In the genomic region with DNA sequence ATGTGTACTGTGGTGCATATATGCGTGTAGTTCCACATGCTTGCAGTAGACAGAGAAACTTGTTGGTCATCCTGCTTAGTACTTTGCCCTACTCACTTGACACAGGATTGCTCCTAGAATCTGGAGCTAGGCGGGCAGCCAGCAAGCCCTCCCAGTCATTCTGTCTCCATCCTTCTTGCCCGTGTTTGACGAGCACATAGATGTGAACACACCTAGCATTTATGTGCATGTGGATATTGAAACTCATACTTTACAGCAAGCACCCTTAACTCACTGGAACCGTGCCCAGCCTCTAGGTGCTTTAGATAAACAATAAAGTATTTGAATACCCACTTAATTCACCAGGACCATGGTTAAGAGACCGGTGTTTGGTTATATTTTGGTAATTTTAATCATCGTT, we compare ENCODE assay signal across 24 mouse cellular contexts.
DNase-seq lines count a peak whose midpoint lies in the region; ATAC-seq and TF ChIP-seq lines count a peak whose summit lies in the region.
"Had no signal": no experiment of that assay in that cellular context is flagged by ENCODE, and none has a peak within 500 bp of the region (broad histone marks: within the 10 kb centered on the region; RNA-seq: fewer than 3 reads in every experiment).

No protein-coding gene starts in this region.

- no peak overlapping the region for H3K4me3 ChIP-seq in lung, postnatal 0 days (ENCODE audit: low read depth, low read length)
- no peak overlapping the region for H3K4me3 ChIP-seq in kidney, embryonic 16.5 days (ENCODE audit: low read length)
- H3K4me3 ChIP-seq: forebrain, embryonic 10.5 days; forebrain, embryonic 13.5 days; heart, embryonic 12.5 days; heart, embryonic 15.5 days; hindbrain, embryonic 10.5 days; hindbrain, embryonic 13.5 days had no signal

- H3K27ac ChIP-seq in lung, postnatal 0 days (ENCODE audit: low read length), result no peak overlapping the region
- no peak overlapping the region for H3K27ac ChIP-seq in kidney, embryonic 16.5 days (ENCODE audit: low read length)
- H3K27ac ChIP-seq: forebrain, embryonic 10.5 days; forebrain, embryonic 13.5 days; heart, embryonic 15.5 days; hindbrain, embryonic 10.5 days; hindbrain, embryonic 13.5 days had no signal

- peak; percentile 49; the same call in 1 of the 2 replicates for ATAC-seq in lung, postnatal 0 days
- no peak for ATAC-seq in kidney, embryonic 16.5 days (ENCODE audit: low FRiP score, low TSS enrichment)
- ATAC-seq: CD4-positive, CD25-positive, alpha-beta regulatory T cell, adult 4 months; forebrain, embryonic 13.5 days; forebrain, embryonic 16.5 days; hindbrain, embryonic 16.5 days had no signal

- no peak for TF ChIP-seq CTCF in lung, postnatal 0 days (IDR thresholded peaks at IDR 0.05)

- 53% methylated on average over 7 of the region's 7 CpGs for WGBS in lung, postnatal 0 days
- 90% methylated on average over 7 of the region's 7 CpGs for WGBS in kidney, embryonic 16.5 days

- H3K36me3 ChIP-seq in lung, postnatal 0 days (ENCODE audit: insufficient read depth, low read length), result peaks cover 68% of the 10 kb centered on the region
- peaks cover 56% of the 10 kb centered on the region for H3K36me3 ChIP-seq in kidney, embryonic 16.5 days (ENCODE audit: insufficient read depth, low read length)

- H3K9ac ChIP-seq in lung, postnatal 0 days (replicated peaks; ENCODE audit: low read depth), result no peak overlapping the region
- H3K9ac ChIP-seq in kidney, embryonic 16.5 days (replicated peaks; ENCODE audit: low read length), result no peak overlapping the region
- H3K9ac ChIP-seq: forebrain, embryonic 13.5 days; heart, embryonic 12.5 days; heart, embryonic 15.5 days; hindbrain, embryonic 13.5 days had no signal

- no peaks in the 10 kb centered on the region for H3K4me1 ChIP-seq in lung, postnatal 0 days (ENCODE audit: insufficient read depth, low read depth, low read length)
- no peaks in the 10 kb centered on the region for H3K4me1 ChIP-seq in kidney, embryonic 16.5 days (ENCODE audit: insufficient read depth, low read length)
- H3K4me1 ChIP-seq: forebrain, embryonic 10.5 days; forebrain, embryonic 13.5 days; heart, embryonic 12.5 days; heart, embryonic 15.5 days; hindbrain, embryonic 10.5 days; hindbrain, embryonic 13.5 days had no signal

- no peaks in the 10 kb centered on the region for H3K9me3 ChIP-seq in lung, postnatal 0 days (ENCODE audit: low read length)
- H3K9me3 ChIP-seq in kidney, embryonic 16.5 days (ENCODE audit: low read length), result no peaks in the 10 kb centered on the region
- H3K9me3 ChIP-seq: forebrain, embryonic 10.5 days; forebrain, embryonic 13.5 days; heart, embryonic 12.5 days; heart, embryonic 15.5 days; hindbrain, embryonic 10.5 days; hindbrain, embryonic 13.5 days had no signal

- TF ChIP-seq EP300 in lung, postnatal 0 days (IDR thresholded peaks at IDR 0.05), result no peak

- H3K27me3 ChIP-seq in lung, postnatal 0 days (replicated peaks; ENCODE audit: insufficient read depth, low read length), result no peaks in the 10 kb centered on the region
- H3K27me3 ChIP-seq in kidney, embryonic 16.5 days (ENCODE audit: insufficient read depth, low read length), result no peaks in the 10 kb centered on the region
- H3K27me3 ChIP-seq: forebrain, embryonic 13.5 days; heart, embryonic 12.5 days; heart, embryonic 15.5 days; hindbrain, embryonic 13.5 days had no signal

- no peak overlapping the region for H3K4me2 ChIP-seq in lung, postnatal 0 days (replicated peaks; ENCODE audit: low read depth, low read length)
- no peak overlapping the region for H3K4me2 ChIP-seq in kidney, embryonic 16.5 days (replicated peaks; ENCODE audit: low read depth, low read length)
- H3K4me2 ChIP-seq: forebrain, embryonic 13.5 days; heart, embryonic 12.5 days; heart, embryonic 15.5 days; hindbrain, embryonic 13.5 days had no signal

- peak; percentile 35 to 41 for DNase-seq in lung, adult 18-20 months
- no peak for DNase-seq in lung, postnatal 25 days (ENCODE audit: low spot score)
- peak; percentile 49 for DNase-seq in lung, postnatal 0 days (ENCODE audit: low spot score)
- DNase-seq in lung, postnatal 14 days, result peak; percentile 9
- DNase-seq in cerebellum, adult 8-10 months, result no peak
- DNase-seq: adrenal gland, adult 2 months; adrenal gland, postnatal 14 days; cerebellum, adult 11-12 months; cerebellum, adult 9-10 months; cerebellum, postnatal 14 days; gastrocnemius, postnatal 10 days; gastrocnemius, postnatal 36 days; heart, postnatal 10 days; heart, postnatal 36 days had no signal

Comparison
In these comparisons a context has a peak if more than half of its experiments do, and no peak if none do; other contexts are left out.
1. DNase-seq: peak in lung, adult 18-20 months (2 of 2), lung, postnatal 0 days (single experiment) and lung, postnatal 14 days (single experiment); none in lung, postnatal 25 days (single experiment) and cerebellum, adult 8-10 months (single experiment).